Mouse (Mus musculus): ENCODE results near the gene Myh1. TPM values are rescaled to one million over a fixed set of nuclear protein-coding genes. Genes with fewer than 3 reads are reported as not detected.

Myh1 gene
- total RNA-seq (2021) = not detected
- long read RNA-seq, experiment 1 = 0 reads
- long read RNA-seq, experiment 2, partial matches to known transcripts = 1 of 1 reads
- long read RNA-seq, experiment 2, other reads (novel, unspliced or antisense) = 0 of 1 reads

DNA sequence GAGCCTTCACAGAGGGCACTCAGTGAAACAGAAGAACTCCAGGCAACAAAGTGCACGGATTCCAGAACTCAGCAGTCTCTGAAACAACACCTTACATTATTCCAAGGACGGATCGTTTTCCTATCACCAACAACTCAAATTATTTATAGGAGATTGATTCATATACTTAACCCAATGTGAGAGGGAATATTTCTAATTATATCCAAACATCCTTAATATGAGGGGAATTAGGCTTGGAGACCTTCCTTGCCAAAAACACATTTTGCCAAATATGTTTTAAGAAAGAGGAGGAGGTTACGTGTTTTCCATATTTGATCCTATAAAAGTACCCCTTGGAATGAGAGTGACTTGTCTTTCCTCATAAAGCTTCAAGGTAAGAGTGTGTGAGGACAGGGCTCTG is at the start of gene Myh1:
Gene Myh1, plus strand, starts transcription at position 301 of the 400 bp plus-strand sequence.
- no peak for DNase-seq

DNA sequence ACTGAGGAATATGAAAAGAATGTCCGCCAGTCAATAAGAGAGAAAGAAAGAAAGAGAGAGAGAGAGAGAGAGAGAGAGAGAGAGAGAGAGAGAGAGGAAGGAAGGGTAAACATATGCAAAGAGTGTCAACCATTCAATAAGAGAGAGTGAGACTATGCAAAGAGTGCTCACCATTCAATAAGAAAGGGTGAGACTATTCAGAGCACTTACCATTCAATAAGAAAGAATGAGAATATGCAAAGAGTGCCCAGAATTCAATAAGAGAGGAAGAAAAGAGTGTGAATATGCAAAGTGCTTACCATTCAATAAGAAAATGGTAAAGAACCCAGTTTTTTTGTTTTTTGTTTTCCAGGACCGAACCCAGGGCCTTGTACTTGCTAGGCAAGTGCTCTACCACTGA is 49.6 kb upstream of the Myh1 start:
- no peak for DNase-seq

DNA sequence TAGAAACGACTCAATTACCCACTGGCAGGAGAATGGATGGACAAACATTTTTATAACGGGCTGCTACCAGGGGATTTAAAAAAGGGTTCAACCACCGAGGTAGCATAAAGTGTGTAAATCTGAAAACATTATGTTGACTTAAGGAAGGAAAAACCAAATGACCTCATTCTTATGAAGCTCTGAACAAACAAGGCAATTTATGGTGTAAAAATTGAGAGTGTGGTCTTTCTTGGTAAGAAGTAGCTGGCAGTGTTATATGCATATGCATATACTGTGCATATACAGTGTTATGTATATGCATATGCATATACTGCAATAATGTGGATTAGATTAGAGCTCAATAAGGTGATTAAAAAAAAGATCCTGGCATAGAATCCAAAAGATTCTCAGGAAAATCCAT is 48.7 kb upstream of the Myh1 start:
- no peak for DNase-seq

DNA sequence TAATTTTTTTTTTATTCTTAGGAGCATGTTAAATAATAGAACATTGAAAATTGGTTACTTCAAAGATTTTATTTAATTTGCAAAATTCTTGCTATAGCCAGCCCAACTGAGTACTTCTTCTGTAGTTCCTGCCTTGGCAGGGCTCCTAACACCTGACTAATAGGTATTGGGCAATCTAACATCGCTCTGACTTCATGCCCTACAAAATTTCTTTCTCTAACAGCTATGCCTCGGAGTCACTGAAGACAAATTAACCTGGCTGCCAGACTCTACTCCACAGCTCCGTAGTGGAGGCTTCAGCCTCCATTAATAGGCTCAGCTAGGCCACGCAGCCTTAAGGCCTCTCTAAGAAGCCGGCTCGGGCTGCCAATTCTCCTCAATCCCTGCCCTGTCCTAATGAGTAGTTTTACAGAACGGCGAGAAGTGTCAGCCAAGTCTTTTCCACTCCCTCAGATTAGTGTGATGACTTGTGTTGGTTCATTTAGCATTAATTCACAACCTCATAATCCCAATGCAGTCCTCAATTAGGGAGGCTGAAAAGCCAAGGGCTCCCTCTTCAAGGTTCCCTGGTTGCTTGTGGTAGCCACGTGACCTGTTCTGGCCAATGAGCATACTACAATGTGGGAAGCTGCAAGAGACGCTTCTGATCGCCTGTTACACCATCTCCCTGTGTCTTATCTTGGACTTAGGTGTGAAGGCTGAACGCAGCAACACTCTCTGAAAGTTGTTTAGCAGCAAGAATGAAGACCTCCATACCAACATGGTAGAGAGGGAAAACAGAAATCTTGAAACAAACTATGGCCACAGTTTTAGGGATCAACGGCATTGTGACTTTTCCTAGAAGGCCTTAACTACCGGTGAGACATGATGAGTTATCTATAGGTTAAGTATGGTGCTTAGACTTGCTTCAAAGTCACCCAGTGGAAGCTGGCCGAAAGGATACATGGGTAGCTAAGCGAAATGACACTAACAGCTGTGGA is 47.9 kb upstream of the Myh1 start:
- peak in 1 of 2 experiments; percentile 2 for DNase-seq

DNA sequence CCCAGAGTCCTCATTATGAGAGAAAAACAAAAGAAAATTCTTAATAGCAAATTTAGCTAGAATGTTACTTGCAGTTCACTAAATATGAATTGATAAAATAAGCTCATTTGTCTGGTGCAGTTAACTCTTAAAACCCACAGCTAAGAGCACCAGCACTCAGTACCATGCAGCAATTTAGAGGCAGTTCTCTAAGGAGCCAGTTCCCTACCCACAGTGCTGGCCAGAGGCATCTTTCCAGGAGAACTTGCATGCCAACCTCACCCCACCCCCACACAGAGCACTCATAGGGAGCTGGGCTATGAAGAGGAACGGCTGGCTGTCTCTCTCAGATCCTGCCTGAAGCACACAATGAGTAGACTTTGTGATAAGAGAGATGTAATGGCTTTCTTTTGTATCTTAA is 46.7 kb upstream of the Myh1 start:
- peak; percentile 11 to 26 for DNase-seq

DNA sequence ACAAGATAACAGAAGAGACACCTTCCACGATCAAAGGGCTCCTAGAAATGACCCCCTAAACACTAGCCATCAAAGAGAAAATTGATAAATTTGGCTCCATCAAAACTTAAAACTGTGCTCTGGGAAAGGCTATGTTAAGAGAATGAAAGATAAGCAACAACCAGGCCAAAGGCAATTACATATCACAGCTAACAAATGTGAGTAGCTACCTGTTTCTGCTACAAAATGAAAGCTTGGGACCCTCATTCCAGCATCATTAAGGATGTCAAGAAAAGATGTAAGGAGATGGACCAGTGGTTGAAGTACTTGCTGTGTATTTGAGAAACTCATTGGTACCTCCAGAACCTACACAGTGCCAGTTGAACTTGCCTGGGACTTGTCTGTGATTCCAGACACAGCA is 46.0 kb upstream of the Myh1 start:
- no peak for DNase-seq

DNA sequence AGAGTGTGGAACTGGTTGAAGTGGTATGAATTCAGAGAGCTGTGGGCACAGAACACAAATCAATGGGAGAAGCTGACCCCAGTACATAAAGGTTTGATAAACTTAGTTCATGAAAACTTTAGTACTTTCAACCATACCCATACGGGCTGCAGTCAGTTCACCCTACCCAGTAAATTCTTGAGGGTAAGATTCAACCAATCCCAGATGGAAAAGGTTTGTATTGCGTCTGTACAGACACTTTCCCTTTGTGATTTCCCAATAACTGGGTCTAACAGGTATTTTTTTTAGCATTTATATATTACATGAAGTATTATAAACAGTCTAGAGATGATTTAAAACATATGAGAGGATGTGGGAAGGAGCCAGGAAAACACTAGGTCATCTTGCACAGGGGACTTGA is 44.2 kb upstream of the Myh1 start:
- no peak for DNase-seq

DNA sequence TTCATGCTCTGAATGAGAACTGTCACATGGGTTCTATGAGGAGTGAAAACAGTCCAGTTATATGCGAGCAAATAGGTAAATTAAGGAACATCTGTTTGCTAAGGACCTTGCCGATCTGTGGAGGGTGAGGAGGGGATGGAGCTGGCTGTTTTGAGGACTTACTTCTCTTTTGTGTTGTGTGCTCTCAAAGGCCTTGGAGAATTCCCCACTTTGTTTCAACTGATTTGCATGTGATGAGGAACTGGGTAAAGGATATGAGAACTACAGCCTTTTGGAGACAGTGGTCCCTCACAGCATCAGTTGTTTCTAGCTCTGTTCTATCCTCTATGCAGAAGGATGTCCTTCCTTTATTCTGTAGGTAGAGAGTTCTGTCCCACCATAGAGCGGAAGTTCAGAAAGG is 39.7 kb upstream of the Myh1 start:
- DNase-seq = no peak

DNA sequence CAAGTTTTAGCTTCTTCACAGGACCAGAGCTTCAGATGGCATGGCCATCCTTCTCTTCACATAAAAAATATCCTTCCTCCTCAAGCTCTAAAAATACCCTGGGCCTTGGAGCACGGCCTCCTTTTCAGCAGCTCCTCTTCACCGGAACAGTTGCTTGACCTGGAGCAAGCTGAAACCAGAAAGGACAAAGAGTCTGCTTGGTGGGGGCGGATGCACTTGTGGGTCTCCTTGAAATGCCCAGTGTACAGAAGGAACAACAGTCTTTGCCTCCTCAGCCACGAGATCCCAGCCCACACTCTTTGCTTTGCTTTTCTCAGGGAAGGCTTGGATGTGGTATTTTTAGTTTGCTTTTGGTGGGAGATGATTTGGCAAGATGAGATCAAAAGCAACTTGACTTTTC is 36.2 kb upstream of the Myh1 start:
- no peak for DNase-seq

DNA sequence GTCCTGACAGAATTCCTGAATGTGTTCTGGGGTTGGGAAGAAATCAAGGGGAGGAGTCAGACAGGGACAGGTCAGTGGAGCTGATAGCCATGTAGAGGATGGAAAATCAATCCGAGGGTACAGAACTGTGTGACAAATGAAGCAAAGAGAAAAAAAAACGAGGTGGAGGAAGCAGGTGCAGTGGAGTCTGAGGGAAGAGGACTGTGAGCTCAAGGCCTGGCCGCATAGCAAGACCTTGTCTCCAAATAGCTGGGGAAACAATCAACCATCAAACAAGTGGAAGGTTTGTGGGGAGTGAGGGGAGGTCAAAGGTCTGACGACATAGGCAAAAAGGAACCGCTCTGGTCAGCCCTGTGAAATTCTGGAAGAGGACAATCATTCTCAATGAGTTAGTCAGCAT is 35.0 kb upstream of the Myh1 start:
- DNase-seq = no peak

DNA sequence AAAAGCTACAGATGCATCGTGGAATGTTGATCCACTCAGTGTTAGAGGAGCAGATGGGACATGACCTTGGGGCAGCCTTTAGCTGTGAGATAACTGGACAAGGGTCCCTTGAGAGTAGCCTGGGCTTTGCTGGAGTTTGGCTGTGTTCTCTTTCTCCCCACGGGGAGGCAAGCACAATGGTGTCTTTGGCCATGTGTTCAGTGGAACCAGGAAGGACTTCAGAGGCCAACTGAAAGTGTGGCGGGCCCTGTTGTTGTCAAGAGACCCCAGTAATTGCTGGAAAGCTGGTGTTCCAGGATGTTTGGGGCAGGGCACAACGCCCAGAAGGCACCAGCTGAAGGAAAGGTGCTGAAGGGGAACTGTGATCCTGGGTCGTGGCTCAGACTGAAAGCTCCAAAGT is 30.6 kb upstream of the Myh1 start:
- DNase-seq = peak in 1 of 2 experiments; percentile 6

DNA sequence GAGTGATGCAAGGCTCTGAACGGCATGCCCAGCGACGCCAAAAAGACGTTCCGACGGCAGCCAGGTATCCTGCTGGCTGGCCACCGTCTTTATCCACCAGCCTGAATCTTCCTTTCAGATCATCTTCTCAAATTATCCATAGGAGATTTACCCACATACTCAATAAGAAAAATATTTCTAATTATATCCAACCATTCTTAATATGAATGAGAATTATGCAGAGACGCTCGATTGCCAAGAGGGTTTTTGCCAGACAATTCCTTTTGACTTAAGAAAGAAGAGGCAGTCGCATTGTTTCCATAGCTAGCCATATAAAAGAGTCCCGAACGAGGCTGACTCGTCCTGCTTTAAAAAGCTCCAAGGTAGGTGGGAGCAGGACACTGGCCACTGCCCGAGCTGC is 29.1 kb upstream of the Myh1 start, which contains the start of gene Myh2:
Gene Myh2, plus strand, starts transcription at position 301 of the 400 bp plus-strand sequence.
- DNase-seq = no peak

DNA sequence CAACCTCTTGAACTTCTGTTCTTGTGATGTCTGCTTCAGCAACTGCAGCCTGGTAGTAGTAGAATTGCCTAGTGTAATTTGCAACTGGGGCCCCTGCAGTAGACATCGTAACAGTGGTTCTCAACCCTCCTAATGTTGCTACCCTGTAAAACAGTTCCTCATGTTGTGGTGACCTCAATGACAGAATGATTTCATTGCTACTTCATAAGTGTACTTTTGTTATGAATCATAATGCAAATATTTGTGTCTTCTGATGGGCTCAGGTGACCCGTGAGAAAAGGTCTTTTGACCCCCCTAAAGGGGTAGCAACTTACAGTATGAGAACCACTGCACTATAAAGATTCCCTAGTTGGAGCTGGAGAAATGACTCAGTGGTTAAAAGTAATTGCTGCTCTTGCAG is 27.4 kb upstream of the Myh1 start:
- no peak for DNase-seq

DNA sequence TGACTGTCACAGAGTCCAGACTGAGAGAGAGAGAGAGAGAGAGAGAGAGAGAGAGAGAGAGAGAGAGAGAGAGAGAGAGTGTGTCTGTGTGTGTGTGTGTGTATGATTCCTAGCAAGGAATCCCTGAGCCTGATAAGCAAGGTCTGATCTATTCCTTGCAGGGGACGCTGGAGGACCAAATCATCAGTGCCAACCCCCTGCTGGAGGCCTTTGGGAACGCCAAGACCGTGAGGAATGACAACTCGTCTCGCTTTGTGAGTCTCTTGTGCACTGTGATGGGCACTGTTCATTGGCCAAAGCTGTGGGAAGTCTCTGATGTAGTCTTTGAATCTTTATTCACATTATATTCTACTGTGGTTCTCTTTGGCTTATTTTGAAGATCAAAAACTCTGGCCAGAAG is 23.5 kb upstream of the Myh1 start:
- no peak for DNase-seq

DNA sequence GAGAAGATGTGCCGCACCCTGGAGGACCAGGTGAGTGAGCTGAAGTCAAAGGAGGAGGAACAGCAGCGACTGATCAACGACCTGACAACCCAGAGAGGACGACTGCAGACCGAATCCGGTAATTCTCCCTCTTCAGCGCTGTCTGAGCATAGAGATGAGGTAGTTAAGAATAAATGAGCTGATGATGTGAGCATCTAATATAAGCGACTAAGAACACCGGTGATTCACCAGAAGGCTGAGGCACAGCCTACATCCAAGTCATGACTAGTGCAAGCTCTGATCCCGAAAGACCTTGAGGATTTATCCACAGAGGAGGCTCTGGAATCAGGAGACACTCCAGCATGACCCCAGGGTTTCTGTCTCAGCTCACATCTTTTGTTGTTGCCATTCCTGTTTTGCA is 9.5 kb upstream of the Myh1 start:
- DNase-seq = no peak

DNA sequence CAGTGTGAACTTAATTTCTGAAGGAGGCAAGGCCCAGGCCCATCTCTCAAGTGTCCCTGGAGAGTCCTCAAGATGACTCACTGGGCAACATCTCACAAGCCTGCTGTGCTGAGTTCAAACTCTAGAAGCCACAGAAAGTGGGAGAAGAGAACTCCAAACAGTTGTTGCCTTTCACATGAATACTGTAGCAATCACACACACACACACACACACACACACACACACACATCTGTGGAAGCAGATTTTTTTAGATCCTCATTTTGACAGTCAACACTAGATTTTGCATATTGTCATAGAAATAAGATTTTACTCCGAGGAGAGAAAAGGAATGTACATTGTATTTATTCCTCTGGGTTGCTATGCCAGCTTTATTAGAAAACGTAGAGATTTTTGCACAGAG is 9.0 kb upstream of the Myh1 start:
- DNase-seq = no peak

DNA sequence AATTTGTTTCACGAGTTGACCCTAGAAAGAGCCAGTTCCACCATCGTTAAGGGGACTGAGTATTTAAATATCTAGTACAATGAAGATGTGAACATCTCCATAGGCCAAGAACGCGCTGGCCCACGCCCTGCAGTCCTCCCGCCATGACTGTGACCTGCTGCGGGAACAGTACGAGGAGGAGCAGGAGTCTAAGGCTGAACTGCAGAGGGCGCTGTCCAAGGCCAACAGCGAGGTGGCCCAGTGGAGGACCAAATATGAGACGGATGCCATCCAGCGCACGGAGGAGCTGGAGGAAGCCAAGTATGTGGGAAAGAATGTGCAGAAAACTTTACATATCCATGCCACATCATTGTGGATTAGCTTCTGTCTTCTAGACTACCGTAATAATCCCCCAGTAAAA is 8.4 kb upstream of the Myh1 start:
- DNase-seq = no peak

DNA sequence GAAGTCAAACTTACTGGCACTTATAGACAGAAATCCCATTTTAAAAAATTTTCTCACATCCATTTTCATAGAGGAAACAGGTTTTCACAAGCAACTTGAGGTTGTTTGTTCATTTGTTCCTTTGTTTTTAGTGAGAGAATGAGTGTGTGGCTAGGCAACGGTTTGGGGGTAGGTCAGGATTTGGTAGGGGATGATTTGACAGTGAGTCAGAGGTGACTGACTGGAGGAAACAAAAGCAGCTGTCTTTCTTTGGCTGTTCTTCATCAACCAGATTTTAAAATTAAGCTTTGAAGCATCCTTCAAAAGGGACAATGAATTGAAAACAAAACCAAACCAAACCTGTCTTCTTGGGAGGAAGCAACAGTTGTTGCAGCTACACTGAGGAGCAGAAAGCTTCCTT is 531 bp upstream of the Myh1 start:
- DNase-seq = no peak

DNA sequence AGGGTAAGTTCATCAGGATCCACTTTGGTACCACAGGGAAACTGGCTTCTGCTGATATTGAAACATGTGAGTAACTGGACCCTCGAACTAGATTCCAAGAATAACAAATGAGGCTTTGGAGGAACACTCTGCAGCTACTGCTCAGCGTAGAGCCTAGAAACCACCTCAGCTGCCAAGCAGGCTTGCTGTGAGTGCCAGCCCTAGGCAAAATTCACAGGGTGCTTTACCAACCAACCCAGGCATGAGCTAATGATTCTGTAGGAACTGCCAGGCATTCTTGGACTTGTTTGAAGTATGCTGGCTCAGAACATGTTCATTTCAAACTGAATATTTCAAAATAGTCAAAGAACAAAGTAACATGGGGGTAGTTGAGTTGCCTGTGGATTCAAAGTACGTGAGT is 4.9 kb downstream of the Myh1 start:
- DNase-seq = no peak

DNA sequence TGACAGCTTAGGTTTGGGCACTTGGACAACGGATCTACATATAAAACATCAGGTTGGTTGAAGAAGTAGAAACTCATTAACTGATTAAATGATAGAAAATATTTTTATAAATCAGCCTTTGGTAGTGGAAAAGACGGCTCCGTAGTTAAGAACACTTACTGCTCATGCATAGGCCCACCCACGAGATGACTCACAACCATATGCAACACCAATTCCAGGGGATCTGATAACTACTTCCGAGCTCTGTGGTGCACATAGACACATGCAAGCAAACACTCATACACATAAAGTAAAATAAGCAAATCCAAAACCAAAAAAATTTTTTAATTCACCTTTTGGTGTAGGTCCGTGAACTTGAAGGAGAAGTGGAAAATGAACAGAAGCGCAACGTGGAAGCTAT is 22.0 kb downstream of the Myh1 start:
- no peak for DNase-seq

DNA sequence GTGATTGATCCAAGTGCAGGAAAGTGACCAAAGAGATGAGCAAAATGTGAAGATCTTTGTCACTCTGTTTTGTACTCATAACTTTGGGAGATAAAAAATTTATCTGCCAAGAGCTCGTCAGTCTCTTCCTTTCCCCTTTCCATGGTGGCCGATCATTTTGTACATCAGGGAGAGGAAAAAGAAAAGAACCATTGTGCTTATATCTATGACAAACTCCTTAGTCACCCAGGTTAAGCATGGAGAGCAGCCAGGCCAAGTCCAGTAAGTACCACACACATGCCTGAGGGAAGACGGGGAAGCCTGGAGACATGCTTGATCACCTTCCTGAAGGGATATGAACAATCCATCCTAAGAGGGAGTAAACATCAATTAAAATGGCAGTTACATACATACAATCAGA is 24.6 kb downstream of the Myh1 start:
- DNase-seq = no peak

DNA sequence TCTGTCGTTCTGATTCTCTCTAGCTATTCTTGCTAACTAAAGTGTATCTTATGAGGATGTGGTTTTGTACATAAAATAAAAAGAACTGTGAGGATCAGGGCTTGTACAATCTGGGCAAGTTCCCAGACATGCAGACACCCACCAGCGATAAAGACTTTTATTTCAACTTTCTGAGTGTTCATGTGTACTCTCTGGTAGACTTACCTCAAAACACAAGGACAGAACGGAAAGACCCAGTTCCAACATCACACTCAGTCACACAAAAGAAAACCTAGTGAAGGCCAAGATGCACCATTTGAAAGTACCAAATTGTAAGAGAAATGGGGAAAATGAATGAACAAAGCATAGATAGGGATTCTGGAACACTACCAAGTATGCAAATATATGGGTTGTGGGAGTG is 28.9 kb downstream of the Myh1 start:
- DNase-seq = no peak

DNA sequence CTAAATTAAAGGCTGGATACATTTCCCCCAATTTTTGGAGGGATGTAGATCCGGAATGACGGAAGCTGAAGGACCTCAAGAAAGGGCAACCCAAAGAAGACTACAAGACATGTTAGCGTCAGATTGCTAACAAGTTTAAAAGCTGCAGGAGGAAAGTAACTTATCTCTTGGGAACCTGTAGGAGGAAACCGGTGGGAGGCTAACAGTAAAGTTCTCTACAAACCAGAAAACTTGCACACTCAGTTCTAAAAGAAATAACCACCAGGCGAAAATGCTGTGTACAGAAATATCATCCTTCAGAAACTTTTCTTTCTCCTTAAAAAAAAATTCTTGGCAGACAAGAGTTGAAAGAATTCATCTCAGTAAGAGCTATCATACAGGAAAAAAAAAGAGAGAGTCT is 29.3 kb downstream of the Myh1 start:
- DNase-seq = no peak

DNA sequence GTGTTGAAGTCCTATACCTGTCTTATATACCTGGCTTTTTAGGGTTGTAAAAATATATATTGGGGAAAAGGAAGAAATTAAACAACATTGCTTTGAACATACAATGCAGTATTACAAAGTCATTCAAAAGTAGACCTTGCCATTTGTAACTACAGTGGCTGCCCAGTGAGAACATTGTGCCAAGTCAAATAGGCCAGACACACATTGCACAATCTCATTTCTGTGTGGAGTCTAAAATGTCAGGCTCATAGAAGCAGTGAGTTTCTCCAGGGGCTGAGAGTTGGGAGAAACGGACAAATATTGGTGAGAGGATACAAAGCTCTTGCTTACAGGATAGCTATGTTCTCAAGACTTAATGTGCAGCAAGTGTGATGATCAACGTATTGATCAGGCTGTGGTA is 30.1 kb downstream of the Myh1 start:
- DNase-seq = peak; percentile 29 to 44

All from heart, adult 18-20 months (tissue).